Mouse (Mus musculus): Measurements from ENCODE around the gene Klhl42.
A peak's percentile ranks its signal among the peaks of the same experiment; 100 is the strongest.

Gene Klhl42

GRCm38 (mm10) chr6:147087736-147088135 is 3.4 kb upstream of the Klhl42 start:
- DNase-seq = peak; percentile 64 to 86

DNA sequence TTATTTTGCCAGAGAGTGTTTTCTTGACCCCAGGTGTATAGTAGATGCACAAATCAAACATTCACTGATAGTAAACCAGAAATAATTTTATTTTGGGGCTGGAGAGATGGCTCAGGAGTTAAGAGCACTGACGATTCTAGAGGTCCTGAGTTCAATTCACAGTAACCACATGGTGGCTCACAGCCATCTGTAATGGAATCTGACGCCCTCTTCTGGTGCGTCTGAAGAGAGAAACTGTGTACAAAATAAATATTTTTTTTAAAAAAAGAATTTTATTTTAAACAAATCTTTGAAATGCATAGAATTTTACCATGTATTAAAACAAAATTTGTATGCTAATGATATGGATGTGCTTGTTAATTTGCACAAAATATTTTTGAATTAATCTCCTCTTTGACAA is 2.7 kb upstream of the Klhl42 start:
- DNase-seq = no peak

DNA sequence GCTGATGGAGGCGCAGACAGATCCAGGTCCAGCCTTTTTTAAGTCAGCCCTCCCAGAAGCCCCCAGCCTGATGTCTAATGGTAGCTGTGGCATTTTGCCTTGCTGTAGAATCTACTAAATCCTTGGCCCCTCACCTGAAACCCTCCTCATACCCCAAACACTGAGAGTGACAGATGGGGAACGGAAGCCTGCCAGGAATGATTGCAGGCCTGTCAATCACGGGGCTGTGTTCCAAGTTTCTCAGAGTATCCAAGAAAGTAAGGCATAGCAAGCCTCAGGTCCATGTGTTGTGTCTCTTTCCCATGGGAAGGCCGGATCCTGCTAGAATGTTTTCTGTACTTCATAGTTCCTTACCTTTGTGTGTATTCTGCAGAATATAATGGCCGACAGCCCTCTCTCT is 988 bp upstream of the Klhl42 start:
- no peak for DNase-seq

GRCm38 (mm10) chr6:147092136-147092535 is 957 bp downstream of the Klhl42 start:
- peak; percentile 61 to 75 for DNase-seq

- DNase-seq = no peak
Measured at GRCm38 (mm10) chr6:147094771-147095170, 3.6 kb downstream of the Klhl42 start.

DNA sequence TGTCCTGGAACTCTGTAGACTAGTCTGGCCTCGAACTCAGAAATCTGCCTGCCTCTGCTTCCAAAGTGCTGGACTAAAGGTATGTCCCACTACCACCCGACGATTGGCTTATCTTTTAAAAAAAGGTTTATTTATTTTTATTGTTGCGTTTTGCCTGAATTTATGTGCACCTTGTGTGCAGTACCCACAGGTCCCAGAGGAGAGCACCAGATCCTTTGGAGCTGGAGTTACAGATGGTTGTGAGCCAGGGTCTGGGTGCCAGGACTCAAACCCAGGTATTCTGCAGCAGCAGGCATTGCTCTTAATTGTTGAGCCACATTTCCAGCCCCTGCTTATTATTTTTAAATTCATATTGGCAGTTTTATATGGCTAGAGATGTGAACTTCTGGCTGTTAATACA is 4.9 kb downstream of the Klhl42 start:
- DNase-seq = no peak

- DNase-seq = no peak
Measured at GRCm38 (mm10) chr6:147096934-147097333, 5.8 kb downstream of the Klhl42 start.

DNA sequence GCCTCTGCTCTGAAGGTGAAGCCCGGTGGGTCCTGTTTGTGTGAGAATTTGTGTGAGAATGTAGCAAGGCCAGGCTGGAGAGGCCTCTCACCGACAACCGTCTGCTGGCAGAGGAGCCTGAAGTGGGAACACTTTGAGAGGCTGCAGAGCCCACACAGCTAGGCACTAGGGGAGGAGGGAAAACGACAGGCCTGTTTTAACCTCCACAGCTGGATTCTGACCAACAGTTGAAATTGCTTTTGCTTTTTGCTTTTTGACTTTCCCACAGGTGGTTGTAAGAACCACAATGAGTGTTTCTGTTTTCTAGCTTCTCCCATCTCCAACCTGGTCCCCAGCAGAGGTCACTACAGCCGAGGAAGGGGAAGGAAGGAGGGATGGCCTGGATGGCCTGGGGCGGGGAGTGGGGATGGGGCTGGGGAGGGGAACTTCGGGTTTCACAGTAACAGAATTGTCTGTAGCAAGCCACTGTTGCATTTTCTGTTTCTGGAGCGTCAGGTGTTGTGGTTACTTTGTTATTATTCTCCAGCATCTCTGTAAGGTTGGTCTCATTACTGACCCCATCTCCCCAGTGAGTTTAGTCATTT is 6.3 kb downstream of the Klhl42 start:
- no peak for DNase-seq

DNA sequence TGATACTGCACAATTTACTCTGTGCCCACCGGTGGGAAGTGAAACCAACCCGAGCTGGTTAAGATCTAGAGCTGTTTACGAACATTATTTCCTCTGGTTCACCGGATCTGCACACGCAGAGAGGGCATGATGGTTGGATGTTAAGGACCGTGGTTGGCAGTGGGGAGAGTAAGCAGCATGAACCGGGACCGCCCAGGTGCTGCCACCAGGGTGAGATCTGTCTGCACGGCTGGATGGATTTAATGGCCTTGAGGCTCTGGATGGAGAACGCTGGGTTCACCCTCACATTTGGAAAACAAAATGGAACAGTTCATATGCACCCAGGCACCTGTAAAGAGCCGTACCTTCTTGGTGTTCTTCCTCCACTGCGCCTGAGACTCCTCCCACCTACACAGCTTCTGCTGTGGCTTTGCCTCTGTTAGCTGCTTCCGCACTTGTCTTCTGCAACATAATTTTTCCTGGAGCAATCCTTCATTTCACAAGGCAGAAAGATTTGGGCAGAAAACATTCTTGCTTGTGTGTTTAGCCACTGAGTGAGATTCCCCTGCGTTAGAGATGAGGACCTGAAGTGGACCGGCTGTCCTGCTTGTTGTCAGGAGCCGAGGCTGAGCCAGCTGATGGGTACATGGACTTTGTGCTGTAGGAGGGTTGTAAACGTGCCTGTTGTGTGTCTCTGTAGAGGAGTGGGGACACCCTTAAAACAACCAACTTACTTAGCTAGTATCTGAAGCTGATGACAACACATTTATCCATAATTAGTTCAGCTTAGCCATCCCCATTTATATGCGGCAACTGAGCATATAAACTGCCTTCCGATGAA is 8.5 kb downstream of the Klhl42 start:
- DNase-seq = peak; percentile 32 to 65

GRCm38 (mm10) chr6:147102293-147102692 is 11.1 kb downstream of the Klhl42 start:
- DNase-seq = no peak

DNA sequence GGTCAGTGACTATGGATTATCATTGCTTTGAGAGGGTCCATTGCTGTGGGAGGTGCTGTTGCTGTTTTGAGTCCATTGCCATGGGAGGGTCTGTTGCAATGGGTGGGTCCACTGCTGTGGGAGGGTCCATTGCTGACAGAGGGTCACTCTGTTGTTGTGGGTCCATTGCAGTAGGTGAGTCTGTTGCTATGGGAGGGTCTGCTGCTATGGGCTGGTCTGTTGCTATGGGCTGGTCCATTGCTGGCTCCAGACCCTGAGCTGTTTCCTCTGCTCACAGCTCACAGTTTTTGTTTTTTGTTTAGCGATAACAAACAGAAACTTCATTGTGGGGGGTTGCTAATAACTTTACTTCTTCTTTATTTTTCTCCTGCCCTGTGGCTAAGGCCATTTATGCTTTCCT is 14.3 kb downstream of the Klhl42 start:
- DNase-seq = no peak

DNA sequence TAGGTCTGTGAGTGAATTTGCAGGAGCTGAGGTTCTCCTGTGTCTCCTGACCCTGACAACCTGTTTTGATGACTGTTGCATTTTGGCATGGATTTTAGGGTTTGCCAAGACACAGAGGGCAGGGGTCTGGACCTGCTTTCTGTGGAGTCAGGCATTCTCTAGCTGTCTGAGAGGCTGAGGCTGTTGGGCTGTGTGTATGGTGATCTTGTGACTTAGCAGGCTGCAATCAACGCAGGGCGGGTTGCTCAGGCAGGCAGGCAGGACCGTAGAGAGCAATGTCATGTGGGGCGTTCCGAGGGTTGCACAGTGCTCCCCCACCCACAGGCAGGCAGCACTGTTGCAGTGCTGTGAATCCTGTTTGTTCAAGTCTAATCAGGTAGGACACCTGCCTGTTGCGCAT is 15.5 kb downstream of the Klhl42 start:
- peak; percentile 12 to 68 for DNase-seq

DNA sequence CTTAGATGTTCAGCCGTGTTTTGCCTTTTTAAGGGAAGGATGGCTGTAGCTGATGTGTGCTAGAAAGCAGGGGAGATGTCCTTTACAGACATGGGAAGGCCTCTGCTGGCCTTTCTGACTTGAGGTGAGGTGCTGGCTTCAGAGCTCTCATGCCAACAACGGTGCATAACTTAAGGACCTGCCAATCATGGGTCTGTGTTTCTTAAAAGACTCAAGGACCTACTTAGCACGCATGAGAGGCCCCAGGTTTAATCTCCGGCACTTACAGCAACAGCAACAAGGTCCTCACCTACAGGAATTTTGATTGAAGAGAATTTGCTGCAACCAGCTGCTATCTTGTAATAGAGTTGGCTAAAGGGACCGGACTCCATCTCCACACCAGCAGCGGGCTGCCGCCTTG is 18.1 kb downstream of the Klhl42 start:
- DNase-seq = no peak

- peak; percentile 85 to 96 for DNase-seq
Measured at GRCm38 (mm10) chr6:147116579-147116978, 25.4 kb downstream of the Klhl42 start.

DNA sequence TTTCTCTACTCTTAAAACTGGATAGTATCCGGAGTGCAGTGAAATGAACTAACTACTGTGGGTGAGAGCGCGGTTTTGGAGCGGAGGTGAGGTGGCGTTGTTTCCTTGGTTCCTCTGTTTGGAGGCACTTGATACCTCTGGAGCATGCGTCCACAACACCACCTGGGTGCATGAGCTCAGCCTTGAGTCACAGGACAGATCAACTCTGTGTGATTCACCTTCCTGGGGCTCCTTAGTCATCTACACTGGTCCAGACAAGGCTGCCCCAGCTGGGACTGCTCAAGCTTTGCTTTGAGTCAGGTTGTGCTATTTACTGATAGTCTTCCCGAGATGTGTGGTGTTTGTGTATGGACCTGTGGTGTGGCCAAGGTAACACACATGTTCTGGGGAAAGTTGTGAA is 26.6 kb downstream of the Klhl42 start:
- DNase-seq = no peak

DNA sequence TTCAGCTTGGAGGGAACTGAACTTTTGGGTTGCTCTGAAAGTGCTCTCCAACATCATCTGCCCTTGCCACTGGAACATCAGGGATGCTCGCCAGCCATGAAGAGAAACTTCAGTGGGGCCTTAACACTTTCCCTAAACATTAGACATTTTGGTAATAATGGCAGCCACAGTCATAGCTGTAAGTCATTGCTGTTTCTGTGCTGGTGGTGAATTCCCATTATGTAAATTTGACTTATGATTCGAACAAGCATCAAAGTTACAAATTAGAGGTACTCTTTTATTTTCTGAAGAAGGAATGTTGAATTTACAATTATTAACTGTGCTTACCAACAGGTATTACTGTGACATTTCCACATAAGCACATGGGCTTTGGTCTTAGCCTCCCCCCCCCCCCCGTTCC is 27.0 kb downstream of the Klhl42 start:
- DNase-seq = no peak

DNA sequence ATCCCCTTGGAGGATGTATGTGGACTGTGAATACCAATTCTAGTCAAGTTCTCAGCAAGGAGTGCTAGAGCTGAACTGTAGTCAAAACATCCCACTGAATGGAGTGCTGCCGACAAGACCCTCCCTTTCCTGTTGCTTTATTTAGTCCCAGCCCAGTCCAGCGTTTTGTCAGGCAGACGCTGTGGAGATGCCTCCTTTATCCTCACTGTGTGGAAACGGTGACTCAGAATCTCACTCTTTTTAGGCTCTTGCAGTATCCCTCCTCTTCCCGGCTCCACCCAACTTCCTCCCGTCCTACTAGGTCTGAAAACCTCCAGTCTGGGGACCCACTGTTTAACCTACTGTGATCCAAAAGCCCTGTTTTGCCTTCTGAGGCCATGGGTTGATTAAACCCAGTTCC is 30.1 kb downstream of the Klhl42 start:
- DNase-seq = no peak

GRCm38 (mm10) chr6:147127239-147127638 is 36.1 kb downstream of the Klhl42 start:
- DNase-seq = no peak

DNA sequence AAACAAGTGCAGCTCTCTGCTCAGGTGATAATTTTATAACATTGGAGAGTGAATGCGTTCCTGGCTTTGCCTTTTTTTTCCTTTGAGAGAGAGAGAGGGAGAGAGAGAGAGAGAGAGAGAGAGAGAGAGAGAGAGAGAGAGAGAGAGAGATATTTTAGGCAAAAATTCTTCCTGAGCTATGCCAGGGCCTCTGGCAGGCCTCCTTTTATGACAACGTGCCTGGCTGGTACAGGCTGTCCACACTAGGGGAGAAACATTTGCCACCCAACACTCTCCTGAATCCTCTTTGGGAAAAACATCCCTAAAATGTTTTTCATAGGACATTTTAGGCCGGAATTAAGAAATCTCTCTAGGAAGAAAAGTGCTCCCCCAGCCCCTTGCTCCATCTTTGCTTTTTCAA is 47.1 kb downstream of the Klhl42 start:
- no peak for DNase-seq

DNA sequence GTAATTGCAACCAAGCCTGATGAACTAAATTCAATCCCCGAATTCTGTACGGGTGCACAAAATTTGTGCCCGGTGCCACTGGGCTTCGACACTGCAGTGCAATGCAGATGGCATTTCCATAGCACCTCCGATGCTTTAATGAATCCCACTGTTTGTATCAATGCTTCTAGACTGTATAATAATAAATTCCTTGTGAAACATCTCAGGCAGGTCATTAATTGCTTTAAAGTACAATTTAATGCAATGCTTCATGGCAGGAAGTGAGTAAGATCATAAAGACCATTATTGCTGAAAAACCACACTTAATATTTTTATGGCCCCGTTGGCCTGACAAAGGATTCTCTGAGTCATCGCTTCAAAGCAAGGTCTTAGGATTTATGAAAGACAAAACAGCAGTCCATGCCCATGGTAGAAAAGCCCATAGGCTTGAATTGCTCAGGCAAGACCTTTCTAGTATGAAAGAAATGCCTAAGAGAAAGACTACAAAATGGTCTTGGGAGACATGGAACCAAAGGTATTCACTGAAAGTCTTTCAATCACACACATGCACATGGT is 49.5 kb downstream of the Klhl42 start:
- no peak for DNase-seq

GRCm38 (mm10) chr6:147144664-147145063 is 53.5 kb downstream of the Klhl42 start:
- DNase-seq = no peak

- no peak for DNase-seq
Measured at GRCm38 (mm10) chr6:147145277-147145676, 54.1 kb downstream of the Klhl42 start.

- DNase-seq = no peak
Measured at GRCm38 (mm10) chr6:147145753-147146152, 54.6 kb downstream of the Klhl42 start.

DNA sequence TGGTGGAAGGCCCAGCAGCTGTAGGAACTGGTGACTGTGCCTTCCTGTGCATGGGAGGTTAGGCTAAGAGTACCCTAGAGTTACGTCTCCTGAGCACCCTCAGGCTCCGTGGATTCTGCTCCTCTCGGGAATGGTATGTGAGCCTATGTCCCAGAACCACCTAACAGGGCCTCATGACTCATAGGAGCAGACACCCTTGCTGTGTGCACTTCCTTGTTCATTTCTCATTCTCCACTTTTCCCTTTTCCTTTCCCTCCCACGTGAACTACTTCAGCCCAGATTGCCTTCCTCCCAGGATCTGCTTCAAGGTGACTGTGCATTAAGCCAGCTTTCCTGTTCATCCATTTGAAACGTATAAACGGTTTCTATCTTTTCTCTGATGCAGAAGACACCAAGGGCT is 59.9 kb downstream of the Klhl42 start:
- DNase-seq = no peak
